Mouse (Mus musculus) liver, embryonic 14.5 days (tissue): ENCODE results near the gene Pitpnb. TPM values are rescaled to one million over a fixed set of nuclear protein-coding genes. Genes with fewer than 3 reads are reported as not detected.
A peak's percentile ranks its signal among the peaks of the same experiment; 100 is the strongest.

Experiments
- ATAC-seq: fragments of 200-750 bp; cut with Nextera tagmentation; 2 replicates; pipeline ENCODE4 v1.8.0; 2017; ENCODE audit warnings: moderate number of reproducible peaks, mild to moderate bottlenecking, moderate library complexity; ENCODE audit not compliant: insufficient read depth
- DNase-seq, 3 experiments: peaks; one replicate each; pipeline ENCODE4 v3.0.0-alpha.2; 2012 to 2013; ENCODE audit warnings: low read depth in 3 of 3, low spot score in 3 of 3
- H3K27ac ChIP-seq: fragments of 300-500 bp; sonication (generic); 2 replicates; pipeline ENCODE4 v1.5.1; 2014; ENCODE audit warnings: moderate library complexity, mild to moderate bottlenecking, control low read depth, inconsistent platforms
- H3K27me3 ChIP-seq: fragments of 300-500 bp; sonication (generic); 2 replicates; pipeline ENCODE4 v1.6.1; 2014; ENCODE audit warnings: mild to moderate bottlenecking, low read length, moderate library complexity; ENCODE audit not compliant: control insufficient read depth, insufficient read depth
- H3K36me3 ChIP-seq: fragments of 300-500 bp; sonication (generic); replicated peaks from 2 replicates; pipeline ENCODE4 v1.6.1; 2014; ENCODE audit warnings: low read depth; ENCODE audit not compliant: control insufficient read depth, insufficient read depth
- H3K4me1 ChIP-seq, 2 experiments: fragments of 200-500 bp in 1 of 2; fragments of 300-500 bp in 1 of 2; sonication (generic) in 1 of 2; replicated peaks; 2 replicates each; pipeline ENCODE4 v1.6.1; 2012 to 2014; ENCODE audit warnings: antibody characterized with exemption in 1 of 2, inconsistent platforms in 1 of 2, low read length in 1 of 2; ENCODE audit not compliant: control insufficient read depth in 2 of 2, insufficient read depth in 2 of 2
- H3K4me2 ChIP-seq: fragments of 300-500 bp; sonication (generic); 2 replicates; pipeline ENCODE4 v1.6.1; 2014; ENCODE audit warnings: low read depth, mild to moderate bottlenecking, control low read depth, moderate library complexity
- H3K4me3 ChIP-seq, 2 experiments: fragments of 200-500 bp in 1 of 2; fragments of 300-500 bp in 1 of 2; sonication (generic) in 1 of 2; 2 replicates each; pipeline ENCODE4 v1.5.1; 2012 to 2014; ENCODE audit warnings: low read depth in 2 of 2, low read length in 2 of 2, mild to moderate bottlenecking in 2 of 2, control low read depth in 1 of 2, inconsistent platforms in 1 of 2, moderate library complexity in 1 of 2; ENCODE audit not compliant: insufficient read depth in 1 of 2
- H3K9ac ChIP-seq: fragments of 300-500 bp; sonication (generic); replicated peaks from 2 replicates; pipeline ENCODE4 v1.6.1; 2014; ENCODE audit warnings: mild to moderate bottlenecking, control low read depth, moderate library complexity
- H3K9me3 ChIP-seq: fragments of 300-500 bp; sonication (generic); 2 replicates; pipeline ENCODE4 v1.6.1; 2016; ENCODE audit warnings: low read length, mixed read lengths; ENCODE audit not compliant: control insufficient read depth
- CTCF ChIP-seq: IDR thresholded peaks from 2 replicates; pipeline ENCODE4 v1.5.1; 2016; ENCODE audit warnings: antibody characterized with exemption, low read depth, control low read depth
- EP300 ChIP-seq: IDR thresholded peaks from 2 replicates; pipeline ENCODE4 v1.6.1; 2016; ENCODE audit warnings: antibody characterized with exemption, low read depth
- WGBS: fragments of 180-500 bp; shearing (Covaris S2); extraction: QIAGEN DNeasy Blood & Tissue Kit; methylation state at CpG from one replicate; pipeline ENCODE4 v1.1.7; 2014; ENCODE audit not compliant: insufficient replicate concordance; 5-methylcytosine and 5-hydroxymethylcytosine counted together
- polyA plus RNA-seq, 2 experiments: library from polyadenylated mRNA; depleted of rRNA in 1 of 2; stranded (reverse) in 1 of 2; unstranded in 1 of 2; fragments of >200 nt; fragmentation: Nextera tagmentation in 1 of 2; extraction: Ambion mirVana in 1 of 2; gene quantifications; 2 replicates each; pipeline versions ENCODE4 v1.2.1 to v1.2.3; 2012 to 2014

Gene Pitpnb
- polyA plus RNA-seq, 2 experiments, result 23.1 to 31.5 TPM

GRCm38 (mm10) chr5:111383335-111383734 is 52.8 kb downstream of the Pitpnb start:
- 73% methylated on average over 5 of the region's 5 CpGs for WGBS
- no peak overlapping the region for H3K4me3 ChIP-seq
- H3K4me2 ChIP-seq, result no peak overlapping the region
- DNase-seq (no peak), ATAC-seq (no peak)
- no peak overlapping the region for H3K27ac ChIP-seq
- no peaks in the 10 kb centered on the region for H3K9me3 ChIP-seq
- no peaks in the 10 kb centered on the region for H3K27me3 ChIP-seq
- H3K36me3 ChIP-seq, result peaks cover 58% of the 10 kb centered on the region
- no peak for TF ChIP-seq EP300
- TF ChIP-seq CTCF, result no peak
- no peak overlapping the region for H3K9ac ChIP-seq
- H3K4me1 ChIP-seq, result no peaks in the 10 kb centered on the region

GRCm38 (mm10) chr5:111390911-111391310 is 60.3 kb downstream of the Pitpnb start:
- WGBS, result 65% methylated on average over 10 of the region's 10 CpGs
- Histone ChIP-seq H3K36me3 (peaks cover 16% of the 10 kb centered on the region), H3K4me3 (no peak overlapping the region), H3K9me3 (no peaks in the 10 kb centered on the region), H3K4me2 (no peak overlapping the region), H3K27me3 (no peaks in the 10 kb centered on the region), H3K9ac (no peak overlapping the region), H3K27ac (no peak overlapping the region), H3K4me1 (no peaks in the 10 kb centered on the region; a peak in 1 of 4 replicates)
- ATAC-seq (no peak), DNase-seq (no peak)
- TF ChIP-seq EP300, result no peak
- no peak for TF ChIP-seq CTCF

GRCm38 (mm10) chr5:111391485-111391884 is 60.9 kb downstream of the Pitpnb start:
- no peaks in the 10 kb centered on the region for H3K27me3 ChIP-seq
- DNase-seq, result no peak
- no peak overlapping the region for H3K4me2 ChIP-seq
- WGBS, result 65% methylated on average over 6 of the region's 6 CpGs
- no peak overlapping the region for H3K4me3 ChIP-seq
- H3K4me1 ChIP-seq, result no peaks in the 10 kb centered on the region; a peak in 1 of 4 replicates
- no peak for ATAC-seq
- H3K27ac ChIP-seq, result no peak overlapping the region
- peaks cover 12% of the 10 kb centered on the region for H3K36me3 ChIP-seq
- no peak overlapping the region for H3K9ac ChIP-seq
- TF ChIP-seq CTCF (no peak), EP300 (no peak)
- no peaks in the 10 kb centered on the region for H3K9me3 ChIP-seq

GRCm38 (mm10) chr5:111393346-111394197 is 63.0 kb downstream of the Pitpnb start:
- no peaks in the 10 kb centered on the region for H3K27me3 ChIP-seq
- H3K27ac ChIP-seq, result no peak overlapping the region
- H3K4me2 ChIP-seq, result no peak overlapping the region
- H3K9ac ChIP-seq, result no peak overlapping the region
- TF ChIP-seq CTCF (no peak), EP300 (no peak)
- H3K36me3 ChIP-seq, result no peaks in the 10 kb centered on the region
- no peaks in the 10 kb centered on the region; a peak in 1 of 4 replicates for H3K4me1 ChIP-seq
- no peak overlapping the region for H3K4me3 ChIP-seq
- WGBS, result 37% methylated on average over 17 of the region's 17 CpGs
- H3K9me3 ChIP-seq, result no peaks in the 10 kb centered on the region
- ATAC-seq, result no peak
- peak in 1 of 3 experiments; percentile 16 for DNase-seq

GRCm38 (mm10) chr5:111394198-111395053 is 63.9 kb downstream of the Pitpnb start:
- Histone ChIP-seq H3K36me3 (no peaks in the 10 kb centered on the region), H3K27me3 (no peaks in the 10 kb centered on the region), H3K9ac (no peak overlapping the region), H3K4me3 (no peak overlapping the region), H3K4me2 (no peak overlapping the region), H3K27ac (no peak overlapping the region), H3K4me1 (no peaks in the 10 kb centered on the region; a peak in 1 of 4 replicates), H3K9me3 (no peaks in the 10 kb centered on the region)
- no peak for TF ChIP-seq EP300
- TF ChIP-seq CTCF, result no peak
- 45% methylated on average over 15 of the region's 15 CpGs for WGBS
- DNase-seq (no peak), ATAC-seq (no peak)
